Mouse (Mus musculus): ENCODE measurements at regions not wholly inside any gene's neighbourhood (a gene's known extent, or its start where the extent isn't known, plus 50 kb on each side); places are given as distances from the start of the nearest gene placed in this dataset.

DNA sequence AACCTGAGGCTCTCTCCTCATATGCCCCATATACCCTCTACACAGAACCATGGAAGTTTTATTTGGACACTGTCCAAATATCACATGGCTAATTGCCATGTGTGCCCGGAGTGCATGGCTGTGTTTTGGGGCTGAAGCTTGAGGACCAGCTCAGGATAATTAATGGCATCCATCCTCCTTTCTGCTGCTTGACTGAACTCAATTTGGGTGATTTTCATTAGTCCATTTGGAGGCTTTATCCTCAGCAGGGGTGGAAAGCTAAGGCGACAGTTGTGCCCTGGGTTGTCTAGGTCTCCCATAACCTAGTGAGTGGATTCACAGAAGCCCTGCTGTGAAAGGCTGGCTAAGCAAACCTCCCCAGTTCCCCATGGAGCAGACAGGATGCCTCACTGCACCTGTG, 148.5 kb upstream of the 4931429L15Rik start:
- 43% methylated on average over 2 of the region's 2 CpGs for WGBS
- no peaks in the 10 kb centered on the region for H3K27me3 ChIP-seq (ENCODE audit: control insufficient read depth, insufficient read depth, low read length)
- no peaks in the 10 kb centered on the region for H3K9me3 ChIP-seq (ENCODE audit: control insufficient read depth, low read length)
- H3K4me3 ChIP-seq (replicated peaks; ENCODE audit: low read length) = no peak overlapping the region
- no peak overlapping the region for H3K27ac ChIP-seq
- DNase-seq (ENCODE audit: low spot score) = no peak
- no peak overlapping the region for H3K4me2 ChIP-seq (replicated peaks)
- ATAC-seq (ENCODE audit: low FRiP score) = no peak
- peaks cover 10% of the 10 kb centered on the region for H3K4me1 ChIP-seq (replicated peaks; ENCODE audit: control insufficient read depth, insufficient read depth, low read length)
- H3K9ac ChIP-seq = no peak overlapping the region
- H3K36me3 ChIP-seq (replicated peaks; ENCODE audit: control insufficient read depth, insufficient read depth) = no peaks in the 10 kb centered on the region

- ATAC-seq (ENCODE audit: low FRiP score) = no peak
- H3K4me1 ChIP-seq (replicated peaks; ENCODE audit: control insufficient read depth, insufficient read depth, low read length) = peaks cover 10% of the 10 kb centered on the region
- no peak overlapping the region for H3K4me3 ChIP-seq (replicated peaks; ENCODE audit: low read length)
- no peaks in the 10 kb centered on the region for H3K9me3 ChIP-seq (ENCODE audit: control insufficient read depth, low read length)
- no peaks in the 10 kb centered on the region for H3K36me3 ChIP-seq (replicated peaks; ENCODE audit: control insufficient read depth, insufficient read depth)
- WGBS = 56% methylated on average over 3 of the region's 3 CpGs
- H3K27ac ChIP-seq = no peak overlapping the region
- no peak overlapping the region for H3K9ac ChIP-seq
- DNase-seq (ENCODE audit: low spot score) = no peak
- no peaks in the 10 kb centered on the region for H3K27me3 ChIP-seq (ENCODE audit: control insufficient read depth, insufficient read depth, low read length)
- H3K4me2 ChIP-seq (replicated peaks) = no peak overlapping the region
Observed at GRCm38 (mm10) chr9:46467671-46468070, 147.9 kb upstream of the 4931429L15Rik start.

DNA sequence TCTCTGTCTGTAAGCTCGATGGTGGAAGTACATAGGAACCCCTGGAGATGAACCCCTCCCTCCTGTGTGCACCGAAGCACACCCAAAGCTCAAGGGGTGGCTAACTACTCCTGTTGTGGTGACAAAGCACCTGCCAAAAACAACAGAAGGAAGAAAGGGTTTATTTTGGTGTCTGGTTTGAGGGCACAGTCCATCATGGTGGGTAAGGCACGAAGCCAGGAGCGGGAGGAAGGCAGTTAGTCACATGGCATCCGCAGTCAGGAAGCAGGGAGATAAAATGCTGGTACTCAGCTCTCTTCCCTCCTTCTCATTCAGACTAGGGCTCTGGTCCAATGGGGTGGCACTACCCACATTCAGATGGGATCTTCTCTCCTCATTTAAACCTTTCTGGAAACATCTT, 142.9 kb upstream of the 4931429L15Rik start:
- Histone ChIP-seq H3K9ac (no peak overlapping the region), H3K27me3 (ENCODE audit: control insufficient read depth, insufficient read depth, low read length) (no peaks in the 10 kb centered on the region), H3K9me3 (ENCODE audit: control insufficient read depth, low read length) (no peaks in the 10 kb centered on the region), H3K27ac (no peak overlapping the region), H3K4me3 (replicated peaks; ENCODE audit: low read length) (no peak overlapping the region), H3K36me3 (replicated peaks; ENCODE audit: control insufficient read depth, insufficient read depth) (no peaks in the 10 kb centered on the region), H3K4me1 (replicated peaks; ENCODE audit: control insufficient read depth, insufficient read depth, low read length) (no peaks in the 10 kb centered on the region), H3K4me2 (replicated peaks) (no peak overlapping the region)
- no peak for DNase-seq (ENCODE audit: low spot score)
- ATAC-seq (ENCODE audit: low FRiP score) = no peak
- 91% methylated on average over 5 of the region's 5 CpGs for WGBS

DNA sequence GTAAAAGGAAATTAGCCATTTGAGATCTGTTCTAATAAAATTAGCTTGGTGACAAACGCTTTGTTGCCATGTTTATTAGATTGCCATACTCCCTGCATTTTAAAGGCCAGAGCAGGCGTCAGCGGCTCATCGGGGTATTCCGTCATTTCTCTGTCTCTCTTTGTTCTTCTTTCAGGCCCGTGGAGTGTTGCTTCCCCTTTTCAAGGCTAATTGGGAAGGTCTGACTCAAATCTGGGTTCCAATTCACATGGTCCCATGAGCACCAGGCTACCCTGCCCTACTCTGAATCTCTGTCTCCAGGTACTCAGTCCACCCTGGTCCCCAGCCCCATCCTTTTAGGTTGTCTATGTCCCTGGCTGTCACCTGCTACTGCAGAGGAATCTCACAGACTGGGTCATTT, 138.2 kb upstream of the 4931429L15Rik start:
- Histone ChIP-seq H3K27me3 (ENCODE audit: control insufficient read depth, insufficient read depth, low read length) (no peaks in the 10 kb centered on the region), H3K36me3 (replicated peaks; ENCODE audit: control insufficient read depth, insufficient read depth) (no peaks in the 10 kb centered on the region), H3K4me3 (replicated peaks; ENCODE audit: low read length) (no peak overlapping the region), H3K4me1 (replicated peaks; ENCODE audit: control insufficient read depth, insufficient read depth, low read length) (0 out of 2 replicates have a peak, but pooled peaks cover 10% of the 10 kb centered on the region), H3K4me2 (replicated peaks) (no peak overlapping the region), H3K9ac (no peak overlapping the region), H3K27ac (no peak overlapping the region), H3K9me3 (ENCODE audit: control insufficient read depth, low read length) (no peaks in the 10 kb centered on the region)
- WGBS = 67% methylated on average over 6 of the region's 6 CpGs
- no peak for ATAC-seq (ENCODE audit: low FRiP score)
- no peak for DNase-seq (ENCODE audit: low spot score)

- 0 out of 2 replicates have a peak, but pooled peaks cover 10% of the 10 kb centered on the region for H3K4me1 ChIP-seq (replicated peaks; ENCODE audit: control insufficient read depth, insufficient read depth, low read length)
- DNase-seq (ENCODE audit: low spot score) (no peak), ATAC-seq (ENCODE audit: low FRiP score) (no peak; the same call in 1 of the 2 replicates)
- 48% methylated on average over 7 of the region's 7 CpGs for WGBS
- no peak overlapping the region for H3K4me3 ChIP-seq (replicated peaks; ENCODE audit: low read length)
- H3K36me3 ChIP-seq (replicated peaks; ENCODE audit: control insufficient read depth, insufficient read depth) = no peaks in the 10 kb centered on the region
- H3K27ac ChIP-seq = no peak overlapping the region
- H3K27me3 ChIP-seq (ENCODE audit: control insufficient read depth, insufficient read depth, low read length) = no peaks in the 10 kb centered on the region
- H3K4me2 ChIP-seq (replicated peaks) = no peak overlapping the region
- H3K9me3 ChIP-seq (ENCODE audit: control insufficient read depth, low read length) = no peaks in the 10 kb centered on the region
- H3K9ac ChIP-seq = no peak overlapping the region
Observed at GRCm38 (mm10) chr9:46454807-46455610, 135.2 kb upstream of the 4931429L15Rik start.

- ATAC-seq (ENCODE audit: low FRiP score) = peak; percentile 61; the same call in 1 of the 2 replicates
- under 1% methylated on average over 53 of the region's 53 CpGs for WGBS
- H3K27me3 ChIP-seq (ENCODE audit: control insufficient read depth, insufficient read depth, low read length) = peaks cover 34% of the 10 kb centered on the region
Observed at GRCm38 (mm10) chr9:46443191-46444095, 123.7 kb upstream of the 4931429L15Rik start.

DNA sequence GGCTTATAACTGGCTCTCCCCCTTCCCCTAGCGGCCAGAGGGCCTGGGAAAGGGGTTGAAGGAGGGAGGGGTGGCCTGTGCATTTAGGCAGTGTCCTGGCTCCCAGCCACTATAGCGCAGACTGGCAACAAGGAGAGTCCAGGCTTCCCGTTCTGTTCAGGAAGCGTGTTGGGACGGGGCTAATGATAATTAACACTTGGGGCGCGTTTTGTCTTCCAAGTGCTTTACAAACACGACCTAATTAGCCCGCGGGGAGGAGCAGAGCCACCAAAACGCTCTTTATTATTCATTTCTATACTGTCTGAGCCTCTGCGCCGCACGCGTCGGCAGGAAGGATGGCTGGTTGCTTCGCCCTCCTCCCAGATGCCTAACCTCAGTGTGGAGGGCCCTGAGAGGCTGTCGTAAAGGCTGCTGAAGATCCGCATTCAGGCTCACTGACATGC, 123.0 kb upstream of the 4931429L15Rik start:
- peaks cover 34% of the 10 kb centered on the region for H3K27me3 ChIP-seq (ENCODE audit: control insufficient read depth, insufficient read depth, low read length)
- ATAC-seq (ENCODE audit: low FRiP score) (peak; percentile 62; the same call in 1 of the 2 replicates), DNase-seq (ENCODE audit: low spot score) (peak; percentile 62)
- H3K27ac ChIP-seq = 0 out of 2 replicates have a peak overlapping the region, but pooled peaks have one; percentile 9
- H3K4me2 ChIP-seq (replicated peaks) = peak overlapping the region; percentile 51
- WGBS = 1% methylated on average over 19 of the region's 19 CpGs
- 0 out of 2 replicates have a peak overlapping the region, but pooled peaks have one; percentile 28 for H3K9ac ChIP-seq
- H3K36me3 ChIP-seq (replicated peaks; ENCODE audit: control insufficient read depth, insufficient read depth) = no peaks in the 10 kb centered on the region
- H3K4me3 ChIP-seq (replicated peaks; ENCODE audit: low read length) = peak overlapping the region; percentile 18
- H3K9me3 ChIP-seq (ENCODE audit: control insufficient read depth, low read length) = no peaks in the 10 kb centered on the region
- peaks cover 16% of the 10 kb centered on the region; the same call in 1 of the 2 replicates for H3K4me1 ChIP-seq (replicated peaks; ENCODE audit: control insufficient read depth, insufficient read depth, low read length)

More at GRCm38 (mm10) chr9:46443191-46444095, 123.7 kb upstream of the 4931429L15Rik start:
- H3K4me1 ChIP-seq (replicated peaks; ENCODE audit: control insufficient read depth, insufficient read depth, low read length) = peaks cover 16% of the 10 kb centered on the region; the same call in 1 of the 2 replicates
- no peaks in the 10 kb centered on the region for H3K9me3 ChIP-seq (ENCODE audit: control insufficient read depth, low read length)
- no peaks in the 10 kb centered on the region for H3K36me3 ChIP-seq (replicated peaks; ENCODE audit: control insufficient read depth, insufficient read depth)
- peak overlapping the region; percentile 18 for H3K4me3 ChIP-seq (replicated peaks; ENCODE audit: low read length)
- peak overlapping the region; percentile 51 for H3K4me2 ChIP-seq (replicated peaks)
- DNase-seq (ENCODE audit: low spot score) = peak; percentile 60
- H3K9ac ChIP-seq = peak overlapping the region; percentile 28; the same call in 1 of the 2 replicates
- 0 out of 2 replicates have a peak overlapping the region, but pooled peaks have one; percentile 9 for H3K27ac ChIP-seq

DNA sequence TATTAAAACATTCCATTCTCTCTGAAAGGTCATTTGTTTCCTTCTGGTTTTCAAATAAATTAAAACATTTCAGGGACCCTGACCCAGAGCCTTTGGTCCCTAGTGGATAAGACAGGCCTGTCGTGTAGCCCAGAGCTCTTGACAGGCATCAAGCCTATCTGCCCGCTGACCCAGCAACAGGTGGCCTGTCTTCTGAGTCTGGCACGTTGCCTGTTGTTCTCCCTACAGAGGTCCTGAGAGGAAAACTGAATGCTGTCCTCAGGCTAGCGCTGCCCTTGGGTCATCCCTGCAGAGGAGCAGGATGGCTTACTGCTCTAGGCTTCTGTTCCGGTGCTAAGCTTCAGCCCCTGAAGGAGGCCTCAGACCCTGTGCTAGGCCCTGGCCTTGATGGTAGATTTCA, 120.4 kb upstream of the 4931429L15Rik start:
- H3K4me3 ChIP-seq (replicated peaks; ENCODE audit: low read length) = no peak overlapping the region
- H3K36me3 ChIP-seq (replicated peaks; ENCODE audit: control insufficient read depth, insufficient read depth) = no peaks in the 10 kb centered on the region
- H3K9me3 ChIP-seq (ENCODE audit: control insufficient read depth, low read length) = peaks cover 8% of the 10 kb centered on the region
- H3K27ac ChIP-seq = no peak overlapping the region
- H3K4me2 ChIP-seq (replicated peaks) = no peak overlapping the region
- DNase-seq (ENCODE audit: low spot score) = no peak
- H3K9ac ChIP-seq = no peak overlapping the region
- H3K27me3 ChIP-seq (ENCODE audit: control insufficient read depth, insufficient read depth, low read length) = peaks cover 27% of the 10 kb centered on the region
- peaks cover 16% of the 10 kb centered on the region; the same call in 1 of the 2 replicates for H3K4me1 ChIP-seq (replicated peaks; ENCODE audit: control insufficient read depth, insufficient read depth, low read length)
- no peak for ATAC-seq (ENCODE audit: low FRiP score)
- WGBS = 49% methylated on average over 5 of the region's 5 CpGs

- DNase-seq (ENCODE audit: low spot score) (no peak), ATAC-seq (ENCODE audit: low FRiP score) (no peak)
- Histone ChIP-seq H3K4me2 (replicated peaks) (no peak overlapping the region), H3K27ac (no peak overlapping the region), H3K9me3 (ENCODE audit: control insufficient read depth, low read length) (peaks cover 12% of the 10 kb centered on the region), H3K4me1 (replicated peaks; ENCODE audit: control insufficient read depth, insufficient read depth, low read length) (no peaks in the 10 kb centered on the region), H3K9ac (no peak overlapping the region), H3K4me3 (replicated peaks; ENCODE audit: low read length) (no peak overlapping the region), H3K27me3 (ENCODE audit: control insufficient read depth, insufficient read depth, low read length) (no peaks in the 10 kb centered on the region), H3K36me3 (replicated peaks; ENCODE audit: control insufficient read depth, insufficient read depth) (no peaks in the 10 kb centered on the region)
- WGBS = 63% methylated on average over 3 of the region's 3 CpGs
Observed at GRCm38 (mm10) chr9:46434700-46435099, 114.9 kb upstream of the 4931429L15Rik start.
